Mouse (Mus musculus) stomach, postnatal 0 days (tissue): ENCODE data around the gene Dennd1c. TPM values are rescaled to one million over a fixed set of nuclear protein-coding genes. Genes with fewer than 3 reads are reported as not detected.

Source experiments
- ATAC-seq: fragments of 200-750 bp; cut with Nextera tagmentation; 2 replicates; pipeline ENCODE4 v1.8.0; 2017; ENCODE audit not compliant: low FRiP score, low TSS enrichment
- DNase-seq: peaks from one replicate; pipeline ENCODE4 v3.0.0-alpha.2; 2016; ENCODE audit warnings: low spot score
- H3K27ac ChIP-seq: fragments of 300-500 bp; sonication (generic); replicated peaks from 2 replicates; pipeline ENCODE4 v1.5.1; 2014; ENCODE audit warnings: mild to moderate bottlenecking, control low read depth
- H3K27me3 ChIP-seq: fragments of 300-500 bp; sonication (generic); 2 replicates; pipeline ENCODE4 v1.6.1; 2014; ENCODE audit warnings: low read length; ENCODE audit not compliant: control insufficient read depth, insufficient read depth
- H3K36me3 ChIP-seq: fragments of 300-500 bp; sonication (generic); 2 replicates; pipeline ENCODE4 v1.6.1; 2014; ENCODE audit warnings: low read length, mixed read lengths; ENCODE audit not compliant: control insufficient read depth, insufficient read depth
- H3K4me1 ChIP-seq: fragments of 300-500 bp; sonication (generic); replicated peaks from 2 replicates; pipeline ENCODE4 v1.6.1; 2014; ENCODE audit warnings: antibody characterized with exemption; ENCODE audit not compliant: control insufficient read depth, insufficient read depth
- H3K4me2 ChIP-seq: fragments of 300-500 bp; sonication (generic); replicated peaks from 2 replicates; pipeline ENCODE4 v1.6.1; 2014; ENCODE audit warnings: low read depth, mild to moderate bottlenecking, control low read depth, moderate library complexity
- H3K4me3 ChIP-seq: fragments of 300-500 bp; sonication (generic); 2 replicates; pipeline ENCODE4 v1.5.1; 2014; ENCODE audit warnings: low read depth, low read length, control low read depth
- H3K9ac ChIP-seq: fragments of 300-500 bp; sonication (generic); 2 replicates; pipeline ENCODE4 v1.6.1; 2014; ENCODE audit warnings: mild to moderate bottlenecking, low read length, control low read depth, mixed read lengths
- H3K9me3 ChIP-seq: fragments of 300-500 bp; sonication (generic); 2 replicates; pipeline ENCODE4 v1.6.1; 2016; ENCODE audit warnings: low read length; ENCODE audit not compliant: control insufficient read depth
- CTCF ChIP-seq: IDR thresholded peaks from 2 replicates; pipeline ENCODE4 v1.5.1; 2016; ENCODE audit warnings: antibody characterized with exemption, low read depth, mild to moderate bottlenecking, moderate library complexity
- EP300 ChIP-seq: optimal IDR thresholded peaks from 2 replicates; pipeline ENCODE3; 2016; ENCODE audit warnings: antibody characterized with exemption
- WGBS: fragments of 180-500 bp; shearing (Covaris S2); extraction: QIAGEN DNeasy Blood & Tissue Kit; methylation state at CpG from one replicate; pipeline ENCODE4 v1.1.7; 2014; 5-methylcytosine and 5-hydroxymethylcytosine counted together
- polyA plus RNA-seq: library from polyadenylated mRNA; unstranded; fragments of >200 nt; fragmentation: Nextera tagmentation; extraction: Ambion mirVana; gene quantifications from 2 replicates; pipeline ENCODE4 v1.2.1, GENCODE M21; 2015

Dennd1c gene
- polyA plus RNA-seq, 1 experiment from 2014 or later, result 2.8 TPM

DNA sequence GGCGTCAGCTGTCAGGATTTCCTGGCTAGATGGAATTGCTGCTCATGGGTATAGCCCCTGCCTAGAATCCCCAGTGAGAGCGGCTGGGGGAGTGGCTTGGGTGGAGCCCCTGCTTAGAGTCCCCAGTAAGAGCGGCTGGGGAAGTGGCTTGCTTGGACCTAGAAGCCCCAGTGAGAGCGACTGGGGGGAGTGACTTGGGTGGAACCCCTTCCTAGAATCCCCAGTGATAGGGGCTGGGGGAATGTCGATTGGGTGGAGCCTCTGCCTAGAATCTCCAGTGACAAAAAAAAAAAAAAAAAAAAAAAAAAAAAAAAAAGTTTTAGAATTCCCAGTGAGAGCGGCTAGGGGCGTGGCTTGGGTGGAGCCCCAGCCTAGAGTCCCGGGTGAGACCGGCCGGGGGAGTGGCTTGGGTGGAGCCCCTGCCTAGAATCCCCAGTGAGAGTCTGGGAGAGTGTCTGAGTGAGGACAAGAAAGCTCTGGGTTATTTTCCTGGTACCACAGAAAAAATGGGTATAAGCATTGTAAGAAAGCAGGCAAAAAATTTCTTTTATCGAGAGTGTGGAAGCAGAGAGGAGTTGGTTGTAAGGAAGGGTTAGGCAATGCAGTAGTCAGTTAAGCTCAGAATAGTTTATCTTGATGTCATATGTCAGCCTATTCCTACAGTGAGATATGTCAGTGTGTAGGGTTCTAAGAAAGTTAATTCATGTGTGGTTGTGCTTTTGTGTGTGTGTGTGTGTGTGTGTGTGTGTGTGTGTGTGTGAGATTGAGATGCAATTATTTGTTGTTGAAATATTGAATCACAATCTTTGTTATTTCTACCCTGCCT, 40.4 kb upstream of the Dennd1c start:
- Histone ChIP-seq H3K36me3 (no peaks in the 10 kb centered on the region), H3K27ac (no peak overlapping the region), H3K4me1 (no peaks in the 10 kb centered on the region), H3K4me3 (no peak overlapping the region), H3K27me3 (no peaks in the 10 kb centered on the region), H3K9me3 (no peaks in the 10 kb centered on the region), H3K4me2 (no peak overlapping the region), H3K9ac (no peak overlapping the region)
- under 1% methylated on average over 11 of the region's 11 CpGs for whole genome bisulfite sequencing
- no peak for TF ChIP-seq EP300
- TF ChIP-seq CTCF, result no peak
- DNase-seq, result peak; percentile 53
- ATAC-seq, result peak; percentile 70; the same call in 1 of the 2 replicates

GRCm38 (mm10) chr17:57116801-57117200, 38.5 kb upstream of the Dennd1c start:
- Histone ChIP-seq H3K4me2 (no peak overlapping the region), H3K4me3 (no peak overlapping the region), H3K36me3 (no peaks in the 10 kb centered on the region), H3K4me1 (no peaks in the 10 kb centered on the region), H3K9me3 (no peaks in the 10 kb centered on the region), H3K27me3 (no peaks in the 10 kb centered on the region), H3K27ac (no peak overlapping the region), H3K9ac (no peak overlapping the region)
- no peak for ATAC-seq
- no peak for DNase-seq
- no peak for TF ChIP-seq EP300
- no peak for TF ChIP-seq CTCF
- WGBS, result 64% methylated on average over 2 of the region's 2 CpGs

DNA sequence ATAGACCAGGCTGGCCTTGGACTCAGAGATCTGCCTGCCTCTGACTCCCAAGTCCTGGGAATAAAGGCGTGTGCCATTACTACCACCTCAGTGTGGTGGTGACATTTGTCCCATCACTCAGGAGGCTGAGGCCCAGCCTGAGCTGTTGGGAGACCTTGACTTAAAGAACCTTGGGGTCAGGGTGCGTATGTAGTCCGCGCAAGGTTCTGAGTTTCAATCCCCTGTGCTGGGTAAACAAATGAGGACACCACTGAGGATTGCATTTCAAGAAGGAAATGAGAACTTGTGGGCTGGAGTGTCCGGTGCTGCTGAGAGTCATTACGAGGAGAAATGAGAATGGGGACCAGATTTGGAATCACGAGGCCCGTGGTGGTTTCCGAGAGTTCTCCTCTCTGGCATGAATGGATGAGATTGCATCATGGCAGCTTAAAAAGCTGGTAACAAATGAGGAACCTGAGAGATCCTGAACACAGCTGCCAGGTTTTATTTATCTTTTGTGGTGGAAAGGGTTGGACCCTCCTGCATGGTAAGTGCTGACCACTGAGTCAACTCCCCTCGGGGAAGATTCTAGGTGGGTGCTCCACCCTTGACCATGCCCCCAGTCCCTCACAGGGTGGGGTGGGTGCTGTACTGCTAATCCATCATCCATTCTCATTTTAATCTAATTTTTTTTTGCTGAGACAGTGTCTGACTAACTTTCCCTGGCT, 34.6 kb upstream of the Dennd1c start:
- no peak overlapping the region for H3K4me3 ChIP-seq
- no peak overlapping the region for H3K9ac ChIP-seq
- ATAC-seq, result 0 out of 2 replicates have a peak, but pooled peaks have one; percentile 45
- no peaks in the 10 kb centered on the region for H3K27me3 ChIP-seq
- DNase-seq, result no peak
- 72% methylated on average over 10 of the region's 10 CpGs for whole genome bisulfite sequencing
- H3K4me1 ChIP-seq, result no peaks in the 10 kb centered on the region
- H3K36me3 ChIP-seq, result no peaks in the 10 kb centered on the region
- H3K27ac ChIP-seq, result no peak overlapping the region
- H3K9me3 ChIP-seq, result no peaks in the 10 kb centered on the region
- no peak overlapping the region for H3K4me2 ChIP-seq
- no peak for TF ChIP-seq EP300
- no peak for TF ChIP-seq CTCF

DNA sequence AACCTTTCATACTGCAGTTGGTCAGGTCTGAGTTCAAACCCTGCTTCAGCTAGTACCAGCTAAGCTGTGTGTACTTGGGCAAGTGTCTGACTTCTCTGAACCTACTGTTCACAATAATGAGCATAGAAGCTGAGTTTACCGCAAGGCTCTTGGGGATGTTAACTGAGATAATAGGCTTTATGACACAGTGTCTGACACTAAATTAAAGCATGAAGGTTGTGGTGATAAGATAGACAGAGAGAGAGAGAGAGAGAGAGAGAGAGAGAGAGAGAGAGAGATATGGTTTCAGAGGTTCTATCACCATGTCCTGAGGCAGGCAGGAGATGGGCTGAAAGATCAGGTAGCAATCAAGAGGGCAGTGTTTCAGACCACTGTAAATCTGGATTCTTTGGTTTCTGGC, 31.7 kb upstream of the Dennd1c start:
- DNase-seq (no peak), ATAC-seq (no peak)
- TF ChIP-seq EP300, result no peak
- no peak for TF ChIP-seq CTCF
- Histone ChIP-seq H3K27ac (no peak overlapping the region), H3K27me3 (no peaks in the 10 kb centered on the region), H3K4me2 (no peak overlapping the region), H3K36me3 (no peaks in the 10 kb centered on the region), H3K9ac (no peak overlapping the region), H3K9me3 (no peaks in the 10 kb centered on the region), H3K4me3 (no peak overlapping the region), H3K4me1 (no peaks in the 10 kb centered on the region)
- WGBS, result 78% methylated on average over 1 of the region's 1 CpGs

- Histone ChIP-seq H3K9ac (no peak overlapping the region), H3K4me2 (no peak overlapping the region), H3K4me1 (no peaks in the 10 kb centered on the region), H3K4me3 (no peak overlapping the region), H3K27ac (no peak overlapping the region), H3K9me3 (no peaks in the 10 kb centered on the region), H3K36me3 (no peaks in the 10 kb centered on the region), H3K27me3 (no peaks in the 10 kb centered on the region)
- ATAC-seq (no peak), DNase-seq (no peak)
- 34% methylated on average over 5 of the region's 5 CpGs for WGBS
- TF ChIP-seq CTCF, result no peak
Observed at GRCm38 (mm10) chr17:57108666-57109171, 30.4 kb upstream of the Dennd1c start.
